Mouse (Mus musculus) layer of hippocampus, adult 9-10 months (tissue): ENCODE results near the gene F3.

Experiments
- DNase-seq: peaks from one replicate; pipeline ENCODE4 v3.0.0; 2022; ENCODE audit warnings: low spot score

The F3 gene

DNA sequence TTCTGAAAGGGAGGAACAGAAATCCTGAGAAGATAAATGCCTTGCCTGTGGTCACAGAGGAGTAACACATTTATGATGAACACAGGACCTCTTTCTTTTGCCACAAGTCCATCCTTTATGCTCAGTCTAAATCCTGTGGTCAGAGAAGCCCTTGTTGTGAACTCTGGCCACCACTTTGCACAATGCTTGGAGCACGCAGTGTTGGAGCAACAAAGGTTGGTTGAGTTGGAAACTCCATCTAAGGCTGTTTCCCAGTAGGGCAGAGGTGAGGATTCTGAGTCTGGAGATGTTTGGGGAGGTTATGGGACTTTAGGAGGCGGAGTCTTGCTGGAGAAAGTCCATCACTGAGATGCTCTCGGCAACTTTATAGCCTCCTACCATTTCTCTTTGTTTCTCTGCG, 16.2 kb upstream of the F3 start:
- DNase-seq: no peak

GRCm38 (mm10) chr3:121710894-121711531, 12.3 kb upstream of the F3 start:
- DNase-seq: no peak

- no peak for DNase-seq
Measured at GRCm38 (mm10) chr3:121712222-121712621, 11.1 kb upstream of the F3 start.

GRCm38 (mm10) chr3:121713151-121713701, 10.1 kb upstream of the F3 start:
- DNase-seq: no peak

DNA sequence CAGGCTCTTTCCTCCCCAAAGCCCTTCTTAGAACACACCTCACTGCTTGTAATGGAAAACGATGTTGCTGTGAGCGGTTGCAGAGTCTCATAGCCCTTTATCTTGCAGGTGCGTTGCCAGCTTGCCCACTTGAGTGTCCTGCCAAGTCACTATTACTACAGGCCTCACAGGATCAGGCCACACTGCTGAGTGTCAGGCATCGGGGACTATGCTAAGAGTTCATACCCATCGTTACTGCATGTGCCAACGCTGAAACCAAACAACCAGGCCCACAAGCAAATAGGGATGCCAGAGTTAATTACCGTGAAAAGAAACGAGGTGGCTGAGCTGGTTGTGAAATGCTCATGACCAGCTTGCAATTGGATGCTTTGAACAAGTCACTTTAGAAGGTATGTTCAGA, 9.5 kb upstream of the F3 start:
- no peak for DNase-seq

- DNase-seq: no peak
Measured at GRCm38 (mm10) chr3:121714461-121714860, 8.9 kb upstream of the F3 start.

DNA sequence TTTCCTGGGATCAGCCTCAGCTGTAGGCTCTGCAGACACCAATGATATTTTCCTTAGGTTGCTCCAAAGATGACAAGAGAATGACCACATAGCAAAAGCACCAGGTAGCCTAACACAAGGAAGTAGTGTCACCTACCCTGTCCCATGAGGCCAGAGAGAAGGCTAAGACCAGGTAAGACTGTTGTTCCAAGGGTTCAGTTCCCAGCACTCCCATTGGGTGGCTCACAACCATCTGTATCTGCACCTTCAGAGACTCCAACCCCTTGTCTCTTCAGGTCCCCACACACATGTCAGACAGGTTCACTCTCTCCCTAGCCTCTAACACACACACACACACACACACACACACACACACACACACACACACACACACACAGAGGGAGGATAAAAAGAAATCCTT, 8.0 kb upstream of the F3 start:
- DNase-seq: no peak

- DNase-seq: no peak
Measured at GRCm38 (mm10) chr3:121715741-121716459, 7.4 kb upstream of the F3 start.

DNA sequence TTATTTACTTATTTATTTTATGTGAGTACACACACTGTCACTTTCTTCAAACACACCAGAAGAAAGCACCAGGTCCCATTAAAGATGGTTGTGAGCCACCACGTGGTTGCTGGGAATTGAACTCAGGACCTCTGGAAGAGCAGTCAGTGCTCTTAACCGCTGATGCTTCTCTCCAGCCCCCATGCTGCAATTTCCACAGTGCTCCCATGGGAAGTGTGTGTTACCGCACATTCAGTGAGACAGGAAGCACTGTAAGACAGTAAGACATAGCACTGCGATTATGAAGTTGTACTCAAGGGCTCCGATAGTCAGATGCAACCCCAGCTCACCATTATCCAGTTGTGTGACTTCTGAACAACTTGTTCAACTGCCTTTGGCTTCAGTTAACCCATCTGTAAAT, 6.9 kb upstream of the F3 start:
- no peak for DNase-seq

- DNase-seq: no peak
Measured at GRCm38 (mm10) chr3:121718679-121719078, 4.7 kb upstream of the F3 start.

DNA sequence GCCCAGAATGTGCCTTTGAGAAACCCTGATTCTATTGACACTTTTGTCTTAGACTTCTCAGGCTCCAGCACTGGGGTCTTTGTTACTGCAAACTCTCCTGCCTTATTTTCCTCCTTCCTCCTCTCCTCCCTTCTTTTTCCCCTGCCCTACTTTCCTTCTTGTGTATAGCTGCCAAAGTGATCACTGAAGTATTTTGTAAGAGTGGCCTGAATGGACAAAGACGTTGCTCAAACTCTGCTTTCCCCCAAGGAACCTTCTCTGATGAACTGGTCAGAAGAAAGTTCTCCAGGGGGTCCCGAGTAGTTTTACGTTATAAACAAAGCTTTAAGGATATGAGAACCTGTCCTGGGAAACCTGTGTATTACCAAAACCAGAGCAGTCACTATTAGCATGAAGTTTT, 3.6 kb upstream of the F3 start:
- DNase-seq: no peak

GRCm38 (mm10) chr3:121720801-121721690, 2.3 kb upstream of the F3 start:
- DNase-seq: no peak

GRCm38 (mm10) chr3:121721691-121722070, 1.7 kb upstream of the F3 start:
- DNase-seq: no peak

DNA sequence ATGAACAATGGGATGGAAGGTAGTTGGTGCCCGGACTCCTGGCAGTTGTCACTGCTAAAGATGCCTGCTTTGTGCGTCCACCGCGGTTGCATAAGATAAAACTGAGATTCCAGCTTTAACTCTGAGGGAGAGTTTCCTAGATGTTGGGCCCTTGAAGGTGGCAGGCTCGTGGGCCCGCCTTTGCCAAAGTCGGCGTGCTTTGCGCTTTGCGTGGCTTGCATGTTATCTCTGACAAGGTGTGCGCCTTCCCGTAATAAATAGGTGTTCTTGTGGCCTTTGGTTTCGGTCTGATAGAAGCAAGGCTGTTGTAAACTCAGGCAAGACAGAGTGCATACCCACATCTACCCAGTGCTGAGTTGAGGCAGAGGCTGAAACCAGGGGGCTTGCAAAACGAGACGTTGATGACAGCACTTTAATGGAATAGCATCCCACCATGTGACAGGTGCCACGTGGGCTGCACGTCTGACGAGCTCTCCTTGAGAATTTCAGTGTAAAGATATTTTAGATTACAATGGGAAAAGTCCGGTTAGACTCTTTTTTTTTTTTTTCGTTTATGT, 709 bp downstream of the F3 start:
- no peak for DNase-seq

DNA sequence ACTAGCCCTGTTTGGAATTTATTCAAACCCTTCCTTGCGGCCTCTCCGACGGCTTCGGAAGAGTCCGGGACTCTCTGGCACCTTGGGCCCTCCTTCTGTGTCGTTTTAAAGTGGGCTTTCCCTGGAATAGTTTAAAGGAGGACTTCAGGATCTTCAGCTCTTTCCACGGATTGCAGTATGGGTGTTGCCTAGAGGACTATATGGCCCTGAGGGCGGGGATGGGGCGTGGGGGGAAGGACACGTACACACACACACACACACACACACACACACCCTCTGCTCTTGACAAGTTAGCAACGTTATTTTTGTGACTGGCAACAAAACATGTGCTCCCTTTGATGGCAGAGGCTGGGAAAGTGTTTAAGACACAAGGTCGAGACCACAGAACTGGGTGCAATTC, 1.2 kb downstream of the F3 start:
- no peak for DNase-seq

DNA sequence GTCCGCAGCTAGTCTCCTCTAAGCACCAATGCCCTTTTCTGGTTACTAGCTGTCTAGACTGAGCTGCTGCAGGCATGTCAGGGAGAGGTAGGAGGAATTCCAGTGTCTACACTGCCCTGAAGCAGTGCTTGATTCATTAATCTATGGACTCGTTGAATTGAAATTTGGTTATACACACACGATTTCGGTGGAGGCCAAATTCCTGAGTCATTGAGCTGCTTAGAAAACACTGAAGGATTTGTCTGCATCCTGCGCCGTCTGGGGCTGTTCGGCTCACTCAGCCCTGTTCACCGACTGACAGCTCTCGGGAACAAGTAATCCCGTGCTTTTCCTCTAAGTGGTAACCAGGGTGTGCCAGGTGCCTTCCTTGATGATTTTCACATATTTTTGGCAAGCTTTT, 2.3 kb downstream of the F3 start:
- no peak for DNase-seq

- DNase-seq: no peak
Measured at GRCm38 (mm10) chr3:121729678-121730077, 6.3 kb downstream of the F3 start.

GRCm38 (mm10) chr3:121735542-121735941, 12.2 kb downstream of the F3 start:
- no peak for DNase-seq

DNA sequence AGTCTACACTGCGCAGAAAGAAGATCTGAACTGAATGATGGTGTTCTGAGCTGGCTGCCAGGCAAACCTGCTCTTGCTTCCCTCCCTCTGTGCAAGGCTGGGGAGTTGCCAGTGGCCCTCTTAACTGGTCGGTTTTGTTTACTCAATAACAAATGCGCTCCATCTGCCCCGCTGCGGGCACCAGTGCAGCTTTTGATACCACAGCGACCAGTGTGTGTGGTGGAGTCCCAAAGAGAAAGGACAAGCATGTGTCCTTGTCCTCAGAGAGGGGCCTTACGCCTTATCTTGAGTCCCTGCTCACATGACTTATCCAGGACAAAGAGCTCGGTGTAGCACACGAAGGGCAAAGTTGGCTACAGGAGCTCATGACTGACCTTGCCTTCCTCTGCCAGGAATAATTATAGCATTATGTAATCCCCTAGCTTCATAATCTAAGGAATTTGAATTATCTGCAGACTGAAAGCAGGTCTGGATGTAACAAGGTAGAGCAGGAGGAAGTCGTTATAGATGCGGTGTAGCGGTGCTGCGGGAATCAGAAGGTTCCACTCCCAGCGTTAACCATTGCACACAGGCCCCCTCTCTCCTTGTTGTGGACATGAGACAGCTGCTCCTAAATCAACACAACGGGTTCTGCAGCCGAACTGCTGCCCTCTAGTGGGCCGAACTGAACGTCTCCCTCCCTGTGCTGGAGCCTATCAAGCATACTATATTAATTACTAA, 12.8 kb downstream of the F3 start:
- DNase-seq: peak; percentile 79

GRCm38 (mm10) chr3:121737453-121737852, 14.1 kb downstream of the F3 start:
- no peak for DNase-seq

GRCm38 (mm10) chr3:121737901-121738300, 14.6 kb downstream of the F3 start:
- no peak for DNase-seq
